ENCODE assay signal across 9 mouse cellular contexts in the genomic region with DNA sequence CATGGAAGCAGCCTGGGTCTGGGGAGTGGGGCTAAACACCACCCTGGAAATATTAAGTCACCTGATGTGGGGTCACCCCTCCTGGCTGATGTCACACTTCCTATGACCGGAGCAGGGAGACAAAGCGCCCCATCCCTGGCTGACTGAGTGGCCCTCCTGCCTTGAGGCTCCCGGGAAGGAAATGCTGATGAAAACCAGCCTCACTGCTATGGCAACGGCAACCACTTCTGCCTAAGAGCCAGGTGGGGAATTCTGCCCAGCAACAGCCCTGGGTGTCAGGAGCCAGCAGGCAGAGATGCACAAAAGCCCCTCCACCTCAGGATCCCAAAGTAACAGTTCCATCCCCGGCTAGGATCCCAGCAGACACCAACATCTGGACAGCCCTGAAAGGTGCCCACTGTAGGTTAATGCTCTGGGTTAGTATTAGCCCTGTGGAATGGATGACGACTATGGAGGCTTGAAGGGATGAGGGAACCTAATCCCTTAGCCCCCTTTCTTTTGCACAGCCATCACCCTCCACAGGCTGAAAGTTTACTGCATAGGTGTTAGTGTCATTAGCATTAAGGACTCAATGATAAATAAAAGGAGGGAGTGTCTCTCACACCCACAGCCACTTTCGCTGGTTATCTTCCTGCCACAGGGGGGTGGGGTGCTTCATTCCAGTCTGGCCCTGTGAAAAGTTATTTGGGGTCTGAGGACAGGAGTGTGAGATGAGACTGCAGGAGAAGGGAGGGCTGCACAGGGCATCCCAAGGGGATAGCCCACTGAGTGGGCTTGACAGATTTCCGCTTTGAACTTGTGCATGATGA. TPM values are rescaled to one million over a fixed set of nuclear protein-coding genes. Genes with fewer than 3 reads are reported as not detected.
DNase-seq lines count a peak whose midpoint lies in the region; ATAC-seq and TF ChIP-seq lines count a peak whose summit lies in the region.
"Had no signal": no experiment of that assay in that cellular context is flagged by ENCODE, and none has a peak within 500 bp of the region (broad histone marks: within the 10 kb centered on the region; RNA-seq: fewer than 3 reads in every experiment).

No protein-coding gene starts in this region.

- ATAC-seq in lung, embryonic 14.5 days (ENCODE audit: insufficient read depth), result peak; percentile 38
- peak; percentile 41 for ATAC-seq in forebrain, embryonic 12.5 days (ENCODE audit: low FRiP score)
- peak; percentile 17; the same call in 1 of the 2 replicates for ATAC-seq in intestine, embryonic 16.5 days

- 0 out of 2 replicates have a peak overlapping the region, but pooled peaks have one; percentile 4 for H3K4me2 ChIP-seq in lung, embryonic 14.5 days
- 0 out of 2 replicates have a peak overlapping the region, but pooled peaks have one; percentile 8 for H3K4me2 ChIP-seq in forebrain, embryonic 12.5 days
- H3K4me2 ChIP-seq in intestine, embryonic 16.5 days (ENCODE audit: low read depth, low read length), result no peak overlapping the region

- no peaks in the 10 kb centered on the region for H3K36me3 ChIP-seq in lung, embryonic 14.5 days (ENCODE audit: insufficient read depth)
- H3K36me3 ChIP-seq in forebrain, embryonic 12.5 days (replicated peaks), result 0 out of 2 replicates have a peak, but pooled peaks cover 3% of the 10 kb centered on the region
- no peaks in the 10 kb centered on the region for H3K36me3 ChIP-seq in intestine, embryonic 16.5 days (ENCODE audit: control insufficient read depth, insufficient read depth, low read length)

- WGBS in lung, embryonic 14.5 days, result 12% methylated on average over 8 of the region's 8 CpGs
- WGBS in lung, adult 2 months, result 25% methylated on average over 8 of the region's 8 CpGs
- WGBS in forebrain, embryonic 12.5 days, result 27% methylated on average over 8 of the region's 8 CpGs
- 34% methylated on average over 8 of the region's 8 CpGs for WGBS in intestine, embryonic 16.5 days

- no peak for TF ChIP-seq POLR2A in lung, adult 2 months (IDR thresholded peaks at IDR 0.05; ENCODE audit: borderline replicate concordance, extremely low read depth, low read depth, low read length)

- H3K9ac ChIP-seq in lung, embryonic 14.5 days, result no peak overlapping the region
- H3K9ac ChIP-seq in forebrain, embryonic 12.5 days, result 0 out of 2 replicates have a peak overlapping the region, but pooled peaks have one; percentile 12
- no peak overlapping the region for H3K9ac ChIP-seq in intestine, embryonic 16.5 days (ENCODE audit: low read depth, low read length)

- peak; percentile 45 for DNase-seq in lung, embryonic 14.5 days
- no peak for DNase-seq in lung, adult 2 months
- peak; percentile 61 for DNase-seq in neural tube, embryonic 10.5 days (ENCODE audit: extremely low spot score, low spot score)
- no peak for DNase-seq in kidney, adult 18-20 months
- no peak for DNase-seq in spleen, adult 12 weeks (ENCODE audit: low spot score)
- DNase-seq: thymus, postnatal 14 days had no signal

- 0 out of 2 replicates have a peak, but pooled peaks cover 13% of the 10 kb centered on the region for H3K4me1 ChIP-seq in lung, embryonic 14.5 days (ENCODE audit: insufficient read depth)
- H3K4me1 ChIP-seq in lung, adult 2 months (ENCODE audit: control insufficient read depth, insufficient read depth, low read length), result no peaks in the 10 kb centered on the region
- H3K4me1 ChIP-seq in forebrain, embryonic 12.5 days, result peaks cover 87% of the 10 kb centered on the region
- peaks cover 9% of the 10 kb centered on the region; the same call in 1 of the 2 replicates for H3K4me1 ChIP-seq in intestine, embryonic 16.5 days (ENCODE audit: control insufficient read depth, insufficient read depth, low read length)

- H3K9me3 ChIP-seq in lung, embryonic 14.5 days (ENCODE audit: low read depth, low read length), result no peaks in the 10 kb centered on the region
- H3K9me3 ChIP-seq in forebrain, embryonic 12.5 days, result peaks cover 4% of the 10 kb centered on the region; the same call in 1 of the 2 replicates
- H3K9me3 ChIP-seq in intestine, embryonic 16.5 days (ENCODE audit: control insufficient read depth, low read length), result peaks cover 3% of the 10 kb centered on the region; the same call in 1 of the 2 replicates

- no peak overlapping the region for H3K4me3 ChIP-seq in lung, embryonic 14.5 days (ENCODE audit: low read depth, low read length)
- H3K4me3 ChIP-seq in lung, adult 2 months (replicated peaks; ENCODE audit: extremely low read depth, low read depth, low read length), result no peak overlapping the region
- no peak overlapping the region for H3K4me3 ChIP-seq in forebrain, embryonic 12.5 days (replicated peaks)
- no peak overlapping the region for H3K4me3 ChIP-seq in intestine, embryonic 16.5 days (ENCODE audit: low read length)

- no peaks in the 10 kb centered on the region for H3K27me3 ChIP-seq in lung, embryonic 14.5 days (ENCODE audit: insufficient read depth, low read length)
- no peaks in the 10 kb centered on the region for H3K27me3 ChIP-seq in forebrain, embryonic 12.5 days
- no peaks in the 10 kb centered on the region for H3K27me3 ChIP-seq in intestine, embryonic 16.5 days (replicated peaks; ENCODE audit: control insufficient read depth, insufficient read depth, low read length)

- TF ChIP-seq CTCF in lung, embryonic 14.5 days (IDR thresholded peaks at IDR 0.05; ENCODE audit: low read depth), result no peak
- no peak for TF ChIP-seq CTCF in lung, adult 2 months (IDR thresholded peaks at IDR 0.05; ENCODE audit: insufficient read depth, low read length)

- H3K27ac ChIP-seq in lung, embryonic 14.5 days (ENCODE audit: low read depth), result no peak overlapping the region
- peak overlapping the region; percentile 83 for H3K27ac ChIP-seq in forebrain, embryonic 12.5 days
- H3K27ac ChIP-seq in intestine, embryonic 16.5 days (ENCODE audit: low read length), result no peak overlapping the region
- H3K27ac ChIP-seq: kidney, postnatal 0 days had no signal

RNA-seq across cellular contexts. Expression of a gene that starts 21.5 kb away (rescaled TPM):
- polyA plus RNA-seq in lung, embryonic 14.5 days (2014; fragmentation: Nextera tagmentation; extraction: Ambion mirVana), result 2.9 and 3.3 TPM in 2 replicates
- polyA plus RNA-seq in lung, adult 2 months (2012; rRNA removed), result 12.1 and 14.8 TPM in 2 replicates
- polyA plus RNA-seq in forebrain, embryonic 12.5 days (2016; fragmentation: Nextera tagmentation; extraction: Ambion mirVana), result 7.0 and 11.0 TPM in 2 replicates
- polyA plus RNA-seq in intestine, embryonic 16.5 days (2015; fragmentation: Nextera tagmentation; extraction: Ambion mirVana), result 0.15 TPM in 1 of 2 replicates, not detected in the other

Comparison
In these comparisons a context has a peak if more than half of its experiments do, and no peak if none do; other contexts are left out.
1. DNase-seq: peak in lung, embryonic 14.5 days (single experiment) and neural tube, embryonic 10.5 days (single experiment); none in lung, adult 2 months (single experiment), kidney, adult 18-20 months (single experiment) and spleen, adult 12 weeks (single experiment).
2. Peak in every context shown above with its lines, with median percentiles within 50 percentile points of each other: ATAC-seq.